Mouse (Mus musculus): Measurements from ENCODE around the gene Apol9a.
"Not testable (repeated sequence)": the region's sequence is repeated elsewhere in the genome, so short reads cannot be mapped to it uniquely, and the experiment has no call there.

- peak; percentile 28; the same call in 1 of the 2 replicates for TF ChIP-seq CTCF (IDR thresholded peaks at IDR 0.05; ENCODE audit: extremely low read depth, insufficient read depth, low read length)
- TF ChIP-seq POLR2A (IDR thresholded peaks at IDR 0.05; ENCODE audit: extremely low read depth, insufficient read depth, low read length): not testable (repeated sequence)
These were observed 39.0 kb upstream of the Apol9a start for GRCm38 (mm10) chr15:77449927-77450326.

Measured in cortical plate, adult 2 months (tissue).